Comparison of ENCODE assay signal across 32 mouse cellular contexts in the genomic region with DNA sequence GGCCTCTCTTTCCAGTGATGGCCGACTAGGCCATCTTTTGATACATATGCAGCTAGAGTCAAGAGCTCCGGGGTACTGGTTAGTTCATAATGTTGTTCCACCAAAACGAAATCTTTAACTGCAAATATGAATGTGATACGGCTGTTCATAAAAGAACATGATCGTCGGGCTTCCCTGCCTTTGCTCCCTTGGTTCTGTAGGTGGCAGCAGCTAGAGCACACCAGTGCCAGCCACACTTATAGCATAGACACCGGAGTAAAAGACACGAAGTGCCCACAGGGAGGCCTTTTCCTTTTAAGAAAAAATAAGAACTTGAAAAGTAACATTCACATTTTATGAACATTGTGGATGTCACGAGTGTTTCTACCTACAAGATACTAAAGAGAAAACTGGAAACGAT.
DNase-seq lines count a peak whose midpoint lies in the region; ATAC-seq and TF ChIP-seq lines count a peak whose summit lies in the region.
"Had no signal": no experiment of that assay in that cellular context is flagged by ENCODE, and none has a peak within 500 bp of the region (broad histone marks: within the 10 kb centered on the region; RNA-seq: fewer than 3 reads in every experiment).

No protein-coding gene starts in this region.

- no peak overlapping the region for H3K27ac ChIP-seq in hindbrain, postnatal 0 days
- H3K27ac ChIP-seq in hindbrain, embryonic 14.5 days = no peak overlapping the region
- H3K27ac ChIP-seq in lung, embryonic 14.5 days (ENCODE audit: low read depth) = no peak overlapping the region
- H3K27ac ChIP-seq in stomach, postnatal 0 days (replicated peaks) = no peak overlapping the region
- H3K27ac ChIP-seq: embryonic facial prominence, embryonic 13.5 days; forebrain, embryonic 10.5 days; heart, embryonic 13.5 days; hindbrain, embryonic 15.5 days; liver, embryonic 12.5 days; stomach, embryonic 15.5 days had no signal

- ATAC-seq in hindbrain, postnatal 0 days = no peak
- no peak for ATAC-seq in hindbrain, embryonic 14.5 days (ENCODE audit: low FRiP score)
- no peak for ATAC-seq in lung, embryonic 14.5 days (ENCODE audit: insufficient read depth)
- ATAC-seq in stomach, postnatal 0 days (ENCODE audit: low FRiP score, low TSS enrichment) = no peak
- ATAC-seq: liver, embryonic 12.5 days; midbrain, embryonic 16.5 days; Patski had no signal

- H3K4me1 ChIP-seq in hindbrain, postnatal 0 days (ENCODE audit: insufficient read depth, low read length) = no peaks in the 10 kb centered on the region
- H3K4me1 ChIP-seq in hindbrain, embryonic 14.5 days (replicated peaks; ENCODE audit: control insufficient read depth, insufficient read depth, low read length) = no peaks in the 10 kb centered on the region
- H3K4me1 ChIP-seq in lung, embryonic 14.5 days (ENCODE audit: insufficient read depth) = no peaks in the 10 kb centered on the region
- no peaks in the 10 kb centered on the region for H3K4me1 ChIP-seq in stomach, postnatal 0 days (replicated peaks; ENCODE audit: control insufficient read depth, insufficient read depth)
- H3K4me1 ChIP-seq: embryonic facial prominence, embryonic 13.5 days; forebrain, embryonic 10.5 days; heart, embryonic 13.5 days; hindbrain, embryonic 15.5 days; liver, embryonic 12.5 days; stomach, embryonic 15.5 days had no signal

- WGBS in hindbrain, postnatal 0 days = 83% methylated on average over 10 of the region's 10 CpGs
- 87% methylated on average over 10 of the region's 10 CpGs for WGBS in hindbrain, embryonic 14.5 days
- 76% methylated on average over 10 of the region's 10 CpGs for WGBS in lung, embryonic 14.5 days
- WGBS in stomach, postnatal 0 days = 83% methylated on average over 10 of the region's 10 CpGs

- no peak overlapping the region for H3K4me2 ChIP-seq in hindbrain, postnatal 0 days (ENCODE audit: low read depth, low read length)
- H3K4me2 ChIP-seq in hindbrain, embryonic 14.5 days (replicated peaks) = no peak overlapping the region
- no peak overlapping the region for H3K4me2 ChIP-seq in lung, embryonic 14.5 days
- no peak overlapping the region for H3K4me2 ChIP-seq in stomach, postnatal 0 days (replicated peaks; ENCODE audit: low read depth)
- H3K4me2 ChIP-seq: embryonic facial prominence, embryonic 13.5 days; heart, embryonic 13.5 days; hindbrain, embryonic 15.5 days; liver, embryonic 12.5 days; midbrain, embryonic 11.5 days; stomach, embryonic 15.5 days had no signal

- no peaks in the 10 kb centered on the region for H3K36me3 ChIP-seq in hindbrain, postnatal 0 days (ENCODE audit: insufficient read depth, low read length)
- no peaks in the 10 kb centered on the region for H3K36me3 ChIP-seq in hindbrain, embryonic 14.5 days (replicated peaks; ENCODE audit: control insufficient read depth, insufficient read depth)
- no peaks in the 10 kb centered on the region for H3K36me3 ChIP-seq in lung, embryonic 14.5 days (ENCODE audit: insufficient read depth)
- no peaks in the 10 kb centered on the region for H3K36me3 ChIP-seq in stomach, postnatal 0 days (ENCODE audit: control insufficient read depth, insufficient read depth, low read length)
- H3K36me3 ChIP-seq: embryonic facial prominence, embryonic 13.5 days; forebrain, embryonic 10.5 days; heart, embryonic 13.5 days; hindbrain, embryonic 15.5 days; liver, embryonic 12.5 days; stomach, embryonic 15.5 days had no signal

- DNase-seq in hindbrain, postnatal 0 days (ENCODE audit: low spot score) = no peak
- no peak for DNase-seq in hindbrain, embryonic 14.5 days (ENCODE audit: low spot score)
- no peak for DNase-seq in lung, embryonic 14.5 days
- DNase-seq in lung, postnatal 36 days = no peak
- peak; percentile 46 for DNase-seq in ES-CJ7 (ENCODE audit: low read depth, low spot score)
- no peak for DNase-seq in stomach, postnatal 0 days (ENCODE audit: low spot score)
- DNase-seq in cerebellum, adult 18-20 months = no peak
- DNase-seq: adrenal gland, adult 8-10 months; B cell, adult 2 months; cerebellum, adult 9-10 months; cerebellum, postnatal 36 days; gastrocnemius, postnatal 25 days; heart, adult 18-20 months; heart, postnatal 10 days; kidney, adult 9 months; kidney, postnatal 14 days; layer of hippocampus, adult 9-11 months; left cerebral cortex, postnatal 4 days; lung, adult 18-20 months; lung, postnatal 14 days; right cerebral cortex, postnatal 25 days; thymus, adult 18-20 months; thymus, postnatal 25 days had no signal

- H3K9ac ChIP-seq in hindbrain, postnatal 0 days (replicated peaks; ENCODE audit: low read length) = no peak overlapping the region
- H3K9ac ChIP-seq in hindbrain, embryonic 14.5 days = no peak overlapping the region
- no peak overlapping the region for H3K9ac ChIP-seq in lung, embryonic 14.5 days
- no peak overlapping the region for H3K9ac ChIP-seq in stomach, postnatal 0 days (ENCODE audit: low read length)
- H3K9ac ChIP-seq: embryonic facial prominence, embryonic 13.5 days; heart, embryonic 13.5 days; hindbrain, embryonic 15.5 days; liver, embryonic 12.5 days; stomach, embryonic 15.5 days had no signal

- no peak for TF ChIP-seq EP300 in stomach, postnatal 0 days (optimal IDR thresholded peaks at IDR 0.05)

- H3K27me3 ChIP-seq in hindbrain, postnatal 0 days (ENCODE audit: insufficient read depth, low read length) = no peaks in the 10 kb centered on the region
- H3K27me3 ChIP-seq in hindbrain, embryonic 14.5 days (ENCODE audit: control insufficient read depth, insufficient read depth, low read length) = no peaks in the 10 kb centered on the region
- no peaks in the 10 kb centered on the region for H3K27me3 ChIP-seq in lung, embryonic 14.5 days (ENCODE audit: insufficient read depth, low read length)
- no peaks in the 10 kb centered on the region for H3K27me3 ChIP-seq in stomach, postnatal 0 days (ENCODE audit: control insufficient read depth, insufficient read depth, low read length)
- H3K27me3 ChIP-seq: embryonic facial prominence, embryonic 13.5 days; heart, embryonic 13.5 days; hindbrain, embryonic 15.5 days; liver, embryonic 12.5 days; Patski; stomach, embryonic 15.5 days had no signal

- H3K4me3 ChIP-seq in hindbrain, postnatal 0 days (ENCODE audit: low read length) = no peak overlapping the region
- no peak overlapping the region for H3K4me3 ChIP-seq in hindbrain, embryonic 14.5 days (replicated peaks; ENCODE audit: low read length)
- H3K4me3 ChIP-seq in lung, embryonic 14.5 days (ENCODE audit: low read depth, low read length) = no peak overlapping the region
- H3K4me3 ChIP-seq in stomach, postnatal 0 days (ENCODE audit: low read depth, low read length) = no peak overlapping the region
- H3K4me3 ChIP-seq: embryonic facial prominence, embryonic 13.5 days; forebrain, embryonic 10.5 days; heart, embryonic 13.5 days; hindbrain, embryonic 15.5 days; liver, embryonic 12.5 days; stomach, embryonic 15.5 days had no signal

- TF ChIP-seq CTCF in hindbrain, postnatal 0 days (IDR thresholded peaks at IDR 0.05; ENCODE audit: low read depth) = 0 out of 2 replicates have a peak, but pooled peaks have one; percentile 5
- peak; percentile 21; the same call in 1 of the 2 replicates for TF ChIP-seq CTCF in lung, embryonic 14.5 days (IDR thresholded peaks at IDR 0.05; ENCODE audit: low read depth)
- peak; percentile 29 for TF ChIP-seq CTCF in stomach, postnatal 0 days (IDR thresholded peaks at IDR 0.05; ENCODE audit: low read depth)

- no peaks in the 10 kb centered on the region for H3K9me3 ChIP-seq in hindbrain, postnatal 0 days (ENCODE audit: low read length)
- no peaks in the 10 kb centered on the region for H3K9me3 ChIP-seq in hindbrain, embryonic 14.5 days (ENCODE audit: control insufficient read depth, low read length)
- no peaks in the 10 kb centered on the region for H3K9me3 ChIP-seq in lung, embryonic 14.5 days (ENCODE audit: low read depth, low read length)
- H3K9me3 ChIP-seq in stomach, postnatal 0 days (ENCODE audit: control insufficient read depth, low read length) = no peaks in the 10 kb centered on the region
- H3K9me3 ChIP-seq: embryonic facial prominence, embryonic 13.5 days; forebrain, embryonic 10.5 days; heart, embryonic 13.5 days; hindbrain, embryonic 15.5 days; liver, embryonic 12.5 days; stomach, embryonic 15.5 days had no signal
